Mouse (Mus musculus) hindbrain, embryonic 12.5 days (tissue): ENCODE measurements around the gene Zfp459. TPM values are rescaled to one million over a fixed set of nuclear protein-coding genes. Genes with fewer than 3 reads are reported as not detected.
"Not testable (repeated sequence)": the region's sequence is repeated elsewhere in the genome, so short reads cannot be mapped to it uniquely, and the experiment has no call there.

Source experiments
- ATAC-seq: fragments of 200-750 bp; cut with Nextera tagmentation; 2 replicates; pipeline ENCODE4 v1.8.0; 2017; ENCODE audit warnings: moderate TSS enrichment; ENCODE audit not compliant: low FRiP score
- H3K27ac ChIP-seq: fragments of 300-500 bp; sonication (generic); 2 replicates; pipeline ENCODE4 v1.5.1; 2016; ENCODE audit warnings: mild to moderate bottlenecking
- H3K27me3 ChIP-seq: fragments of 300-500 bp; sonication (generic); 2 replicates; pipeline ENCODE4 v1.6.1; 2016; ENCODE audit warnings: mild to moderate bottlenecking
- H3K36me3 ChIP-seq: fragments of 300-500 bp; sonication (generic); 2 replicates; pipeline ENCODE4 v1.6.1; 2016; ENCODE audit warnings: mild to moderate bottlenecking
- H3K4me1 ChIP-seq: fragments of 300-500 bp; sonication (generic); 2 replicates; pipeline ENCODE4 v1.6.1; 2016
- H3K4me2 ChIP-seq: fragments of 300-500 bp; sonication (generic); replicated peaks from 2 replicates; pipeline ENCODE4 v1.6.1; 2016; ENCODE audit warnings: mild to moderate bottlenecking
- H3K4me3 ChIP-seq: fragments of 300-500 bp; sonication (generic); 2 replicates; pipeline ENCODE4 v1.5.1; 2016; ENCODE audit warnings: mild to moderate bottlenecking
- H3K9ac ChIP-seq: fragments of 300-500 bp; sonication (generic); 2 replicates; pipeline ENCODE4 v1.6.1; 2016; ENCODE audit warnings: mild to moderate bottlenecking, moderate library complexity
- H3K9me3 ChIP-seq: fragments of 300-500 bp; sonication (generic); replicated peaks from 2 replicates; pipeline ENCODE4 v1.6.1; 2016; ENCODE audit warnings: mild to moderate bottlenecking
- WGBS: fragments of 180-500 bp; shearing (Covaris S2); methylation state at CpG from one replicate; pipeline ENCODE4 v1.1.7; 2016; 5-methylcytosine and 5-hydroxymethylcytosine counted together
- polyA plus RNA-seq: library from polyadenylated mRNA; unstranded; fragments of >200 nt; fragmentation: Nextera tagmentation; extraction: Ambion mirVana; gene quantifications from 2 replicates; pipeline ENCODE4 v1.2.1, GENCODE M21; 2016

The Zfp459 gene
- polyA plus RNA-seq, result 1.0 and 1.3 TPM in 2 replicates

- Histone ChIP-seq H3K4me1 (no peaks in the 10 kb centered on the region), H3K9ac (peak within 1 kb of the TSS; percentile 63), H3K27ac (no peak within 1 kb of the TSS), H3K9me3 (no peaks in the 10 kb centered on the region), H3K4me3 (peak within 1 kb of the TSS; percentile 55), H3K4me2 (peak within 1 kb of the TSS; percentile 82), H3K36me3 (no peaks in the 10 kb centered on the region), H3K27me3 (no peaks in the 10 kb centered on the region)
- WGBS, result 2% methylated on average over 22 of the region's 22 CpGs
- peak; percentile 83 for ATAC-seq
Observed at GRCm38 (mm10) chr13:67421207-67421857, at the start of gene Zfp459. TSS of gene Zfp459 (minus strand) at chr13:67421418.

- Histone ChIP-seq H3K4me2 (no peak overlapping the region), H3K9ac (no peak overlapping the region), H3K36me3 (peaks cover 8% of the 10 kb centered on the region; the same call in 1 of the 2 replicates), H3K27me3 (no peaks in the 10 kb centered on the region), H3K4me1 (no peaks in the 10 kb centered on the region), H3K4me3 (no peak overlapping the region), H3K9me3 (no peaks in the 10 kb centered on the region), H3K27ac (no peak overlapping the region)
- ATAC-seq, result no peak
- WGBS, result 85% methylated on average over 3 of the region's 3 CpGs
Observed at GRCm38 (mm10) chr13:67469274-67469673, 48.1 kb upstream of the Zfp459 start.

DNA sequence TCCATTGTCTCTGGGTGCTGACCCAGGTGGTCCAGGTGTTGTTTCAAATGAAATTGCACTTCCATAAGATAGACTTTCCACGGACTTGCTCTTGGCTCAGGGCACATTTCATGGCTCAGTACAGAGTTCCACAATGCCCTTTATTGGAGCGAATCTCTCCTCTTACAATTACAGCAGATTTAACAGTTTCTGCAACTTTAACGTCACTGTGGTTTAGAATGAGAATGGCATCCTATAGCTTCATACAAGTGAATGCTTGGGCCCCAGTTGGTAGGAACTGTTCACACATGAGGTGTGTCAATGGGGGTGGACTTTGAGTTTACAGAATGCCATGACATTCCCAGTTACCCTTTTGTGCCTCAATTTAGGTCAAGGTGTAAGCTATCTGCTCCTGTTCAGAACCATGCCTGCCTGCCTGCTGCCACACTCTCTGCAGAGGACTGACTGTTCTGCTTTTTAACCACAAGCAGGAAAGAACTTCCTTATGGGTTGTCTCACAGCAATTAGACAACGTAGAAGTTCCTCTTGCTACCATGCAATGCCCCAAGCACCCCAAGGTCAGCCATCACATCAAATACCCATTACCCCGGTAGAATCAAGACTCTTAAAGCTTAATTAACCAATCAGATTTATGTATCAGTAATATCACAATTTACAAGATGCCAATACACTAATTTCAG, 42.4 kb upstream of the Zfp459 start:
- not testable (repeated sequence) for H3K27ac ChIP-seq, H3K36me3 ChIP-seq, H3K4me1 ChIP-seq, H3K9me3 ChIP-seq, H3K4me2 ChIP-seq, H3K9ac ChIP-seq, ATAC-seq, H3K4me3 ChIP-seq, H3K27me3 ChIP-seq
- WGBS, result 84% methylated on average over 3 of the region's 5 CpGs

- peak overlapping the region; percentile 53 for H3K4me3 ChIP-seq
- H3K9me3 ChIP-seq, result no peaks in the 10 kb centered on the region
- H3K36me3 ChIP-seq, result no peaks in the 10 kb centered on the region
- H3K4me1 ChIP-seq, result no peaks in the 10 kb centered on the region
- no peak overlapping the region for H3K27ac ChIP-seq
- no peak for ATAC-seq
- WGBS, result 5% methylated on average over 3 of the region's 3 CpGs
- peak overlapping the region; percentile 77 for H3K4me2 ChIP-seq
- peak overlapping the region; percentile 60; the same call in 1 of the 2 replicates for H3K9ac ChIP-seq
- H3K27me3 ChIP-seq, result no peaks in the 10 kb centered on the region
Observed at GRCm38 (mm10) chr13:67452021-67452309, 30.7 kb upstream of the Zfp459 start.

DNA sequence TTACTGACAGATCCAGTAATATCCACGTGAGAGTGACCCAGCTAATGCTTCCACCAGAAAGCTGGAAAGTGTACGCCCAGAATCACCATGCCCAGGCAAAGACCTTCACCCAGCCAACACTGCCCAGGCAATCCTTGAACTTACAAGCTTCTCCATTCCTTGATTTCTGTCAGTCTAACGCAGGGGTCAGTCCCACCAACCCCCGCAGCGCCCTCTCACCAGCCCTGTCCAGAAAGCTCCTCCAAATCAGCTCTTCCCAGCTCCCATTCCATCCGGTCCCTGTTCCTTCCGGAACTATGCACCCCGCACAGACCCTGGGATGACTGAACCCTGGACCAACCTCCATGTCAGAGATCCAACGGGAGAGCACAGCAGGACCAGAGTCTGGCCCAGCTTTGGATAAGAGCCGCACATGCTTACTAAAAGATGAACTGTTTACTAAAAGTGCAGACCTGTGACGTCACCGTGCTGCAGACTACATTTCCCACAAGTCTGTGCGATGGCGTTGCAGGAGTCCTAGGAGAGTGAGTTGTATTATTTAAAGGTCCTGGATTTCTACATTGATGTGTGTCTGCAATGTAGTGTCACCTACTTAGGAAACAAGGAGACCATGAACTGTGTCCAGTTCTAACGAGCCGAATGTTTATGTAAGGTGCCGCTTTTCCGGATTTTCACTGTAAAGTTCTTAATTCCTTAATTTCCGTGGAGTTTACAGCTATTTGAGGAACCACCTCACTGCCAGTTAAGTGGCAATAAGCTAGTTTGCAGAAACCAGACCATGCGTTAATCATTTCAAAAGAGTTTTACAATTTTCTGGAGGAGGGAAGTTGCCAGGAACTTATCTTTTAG, 30.2 kb upstream of the Zfp459 start, which contains the start of gene Zfp874a:
Gene Zfp874a (minus strand): TSS at position 453 of the 849 bp plus-strand sequence.
- Histone ChIP-seq H3K4me3 (peak within 1 kb of the TSS; percentile 53), H3K9ac (peak within 1 kb of the TSS; percentile 60), H3K27me3 (no peaks in the 10 kb centered on the region), H3K9me3 (no peaks in the 10 kb centered on the region), H3K27ac (no peak within 1 kb of the TSS), H3K4me1 (no peaks in the 10 kb centered on the region), H3K4me2 (peak within 1 kb of the TSS; percentile 77), H3K36me3 (0 out of 2 replicates have a peak, but pooled peaks cover 3% of the 10 kb centered on the region)
- peak; percentile 97 for ATAC-seq
- WGBS, result 1% methylated on average over 20 of the region's 20 CpGs

DNA sequence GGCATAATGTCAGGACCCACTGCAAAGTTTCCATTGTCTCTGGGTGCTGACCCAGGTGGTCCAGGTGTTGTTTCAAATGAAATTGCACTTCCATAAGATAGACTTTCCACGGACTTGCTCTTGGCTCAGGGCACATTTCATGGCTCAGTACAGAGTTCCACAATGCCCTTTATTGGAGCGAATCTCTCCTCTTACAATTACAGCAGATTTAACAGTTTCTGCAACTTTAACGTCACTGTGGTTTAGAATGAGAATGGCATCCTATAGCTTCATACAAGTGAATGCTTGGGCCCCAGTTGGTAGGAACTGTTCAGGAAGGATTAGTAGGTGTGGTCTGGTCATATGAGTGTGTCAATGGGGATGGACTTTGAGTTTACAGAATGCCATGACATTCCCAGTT, 15.9 kb upstream of the Zfp459 start:
- ATAC-seq, H3K4me2 ChIP-seq, H3K9me3 ChIP-seq, H3K4me3 ChIP-seq, H3K4me1 ChIP-seq, H3K27me3 ChIP-seq, H3K9ac ChIP-seq, H3K27ac ChIP-seq, H3K36me3 ChIP-seq: not testable (repeated sequence)
- 88% methylated on average over 1 of the region's 3 CpGs for whole genome bisulfite sequencing

DNA sequence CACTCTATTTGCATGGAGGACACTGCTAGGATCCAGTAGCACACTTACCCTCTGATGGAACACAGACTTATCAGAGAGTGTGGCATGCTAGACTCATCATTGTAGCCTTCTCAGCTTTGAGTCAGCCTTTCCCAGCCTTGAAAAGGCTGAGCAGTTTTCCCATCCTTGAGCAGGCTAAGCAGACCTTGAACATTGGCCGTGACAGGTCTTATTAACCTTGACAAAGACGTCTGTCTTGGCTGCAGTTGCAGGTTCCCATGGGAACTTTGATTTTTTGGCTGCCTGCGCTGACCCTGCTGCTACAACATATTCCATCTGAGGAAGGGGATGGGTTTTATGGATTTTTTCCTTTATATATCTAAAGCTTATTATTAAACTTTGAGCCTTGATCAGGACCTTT, 6.9 kb upstream of the Zfp459 start:
- ATAC-seq, result no peak
- H3K27ac ChIP-seq, result no peak overlapping the region
- H3K36me3 ChIP-seq, result no peaks in the 10 kb centered on the region
- H3K4me3 ChIP-seq, result no peak overlapping the region
- H3K9ac ChIP-seq, result no peak overlapping the region
- H3K9me3 ChIP-seq, result no peaks in the 10 kb centered on the region
- WGBS, result 73% methylated on average over 3 of the region's 3 CpGs
- no peak overlapping the region for H3K4me2 ChIP-seq
- no peaks in the 10 kb centered on the region for H3K4me1 ChIP-seq
- no peaks in the 10 kb centered on the region for H3K27me3 ChIP-seq

- ATAC-seq, H3K4me1 ChIP-seq, H3K9me3 ChIP-seq, H3K36me3 ChIP-seq, H3K27ac ChIP-seq, H3K4me2 ChIP-seq, H3K9ac ChIP-seq, H3K4me3 ChIP-seq, H3K27me3 ChIP-seq: not testable (repeated sequence)
Observed at GRCm38 (mm10) chr13:67425699-67426098, 4.5 kb upstream of the Zfp459 start.

- H3K4me2 ChIP-seq, H3K4me1 ChIP-seq, ATAC-seq, H3K27ac ChIP-seq, H3K36me3 ChIP-seq, H3K4me3 ChIP-seq, H3K9me3 ChIP-seq, H3K9ac ChIP-seq, H3K27me3 ChIP-seq: not testable (repeated sequence)
- 92% methylated on average over 2 of the region's 2 CpGs for WGBS
Observed at GRCm38 (mm10) chr13:67422532-67422931, 1.3 kb upstream of the Zfp459 start.

- Histone ChIP-seq H3K9ac (peak overlapping the region; percentile 63), H3K9me3 (no peaks in the 10 kb centered on the region), H3K27me3 (no peaks in the 10 kb centered on the region), H3K4me1 (no peaks in the 10 kb centered on the region), H3K27ac (no peak overlapping the region), H3K4me3 (peak overlapping the region; percentile 55), H3K4me2 (peak overlapping the region; percentile 82), H3K36me3 (no peaks in the 10 kb centered on the region)
- 37% methylated on average over 11 of the region's 11 CpGs for WGBS
- ATAC-seq, result peak; percentile 41
Observed at GRCm38 (mm10) chr13:67420558-67421206, 536 bp downstream of the Zfp459 start.

DNA sequence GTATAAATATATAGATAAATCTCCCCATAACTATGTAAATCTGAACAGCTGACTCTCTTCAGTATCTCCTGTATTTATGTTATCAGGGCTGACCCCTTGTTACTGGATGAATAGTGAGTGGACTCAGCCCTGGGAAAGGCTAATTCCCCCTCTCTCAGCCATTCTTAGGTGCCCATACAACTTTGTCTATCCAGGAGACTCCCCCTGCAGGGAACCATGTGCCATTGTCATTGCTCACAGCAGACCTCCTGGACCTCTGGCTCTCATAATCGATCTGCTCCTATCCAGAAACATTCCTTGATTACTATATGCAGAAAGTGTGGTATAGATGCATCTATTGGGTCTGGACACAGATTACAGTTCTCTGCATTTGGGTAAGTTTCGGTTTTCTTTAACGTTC, 4.4 kb downstream of the Zfp459 start:
- Histone ChIP-seq H3K36me3 (no peaks in the 10 kb centered on the region), H3K4me2 (no peak overlapping the region), H3K4me3 (no peak overlapping the region), H3K9me3 (no peaks in the 10 kb centered on the region), H3K9ac (no peak overlapping the region), H3K27ac (no peak overlapping the region), H3K27me3 (no peaks in the 10 kb centered on the region), H3K4me1 (no peaks in the 10 kb centered on the region)
- 83% methylated on average over 3 of the region's 3 CpGs for WGBS
- ATAC-seq, result no peak

DNA sequence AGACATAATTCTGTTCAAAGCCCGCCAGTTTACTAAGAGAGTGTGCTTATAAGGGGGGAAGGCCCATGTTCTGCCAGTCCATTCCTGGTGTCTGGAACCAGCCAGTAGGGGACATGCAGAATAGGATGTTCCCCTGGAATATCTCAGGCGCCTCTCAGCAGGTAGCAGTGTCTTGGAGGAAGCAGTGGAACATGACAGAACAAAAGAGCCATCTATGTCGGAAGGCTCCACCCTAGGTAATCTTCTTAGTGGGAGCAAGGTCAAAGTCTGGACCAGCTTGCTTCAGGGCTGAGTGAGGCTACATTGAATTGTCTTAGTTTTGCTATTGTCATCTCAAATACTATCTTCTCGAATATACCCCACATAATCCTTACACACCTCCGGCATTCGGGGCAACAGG, 5.5 kb downstream of the Zfp459 start:
- no peaks in the 10 kb centered on the region for H3K27me3 ChIP-seq
- no peaks in the 10 kb centered on the region for H3K4me1 ChIP-seq
- WGBS, result 88% methylated on average over 6 of the region's 6 CpGs
- H3K4me3 ChIP-seq, result no peak overlapping the region
- no peaks in the 10 kb centered on the region for H3K36me3 ChIP-seq
- H3K4me2 ChIP-seq, result no peak overlapping the region
- H3K9ac ChIP-seq, result no peak overlapping the region
- no peak for ATAC-seq
- no peak overlapping the region for H3K27ac ChIP-seq
- no peaks in the 10 kb centered on the region for H3K9me3 ChIP-seq
